Mouse (Mus musculus) spleen, adult 2 months (tissue): ENCODE measurements around the gene Spi1. TPM values are rescaled to one million over a fixed set of nuclear protein-coding genes. Genes with fewer than 3 reads are reported as not detected.
"Not testable (repeated sequence)": the region's sequence is repeated elsewhere in the genome, so short reads cannot be mapped to it uniquely, and the experiment has no call there.

Source experiments
- DNase-seq, 2 experiments: peaks; one replicate each; pipeline versions ENCODE4 v3.0.0 to v3.0.0-alpha.2; 2012 to 2021; ENCODE audit warnings: low spot score in 2 of 2, low read depth in 1 of 2
- H3K27ac ChIP-seq: fragments of 200-500 bp; 2 replicates; pipeline ENCODE4 v1.5.1; 2012; ENCODE audit warnings: low read length, inconsistent platforms; ENCODE audit not compliant: insufficient read depth
- H3K27me3 ChIP-seq: fragments of 200-500 bp; 2 replicates; pipeline ENCODE4 v1.6.1; 2012; ENCODE audit warnings: mild to moderate bottlenecking, moderate library complexity, low read length, inconsistent platforms; ENCODE audit not compliant: control insufficient read depth, insufficient read depth
- H3K36me3 ChIP-seq: fragments of 200-500 bp; 2 replicates; pipeline ENCODE4 v1.6.1; 2012; ENCODE audit warnings: mild to moderate bottlenecking, low read length, inconsistent platforms; ENCODE audit not compliant: control insufficient read depth, insufficient read depth
- H3K4me1 ChIP-seq: fragments of 200-500 bp; 2 replicates; pipeline ENCODE4 v1.6.1; 2011; ENCODE audit warnings: inconsistent platforms; ENCODE audit not compliant: control insufficient read depth, insufficient read depth, insufficient read length
- H3K4me3 ChIP-seq: fragments of 200-500 bp; 2 replicates; pipeline ENCODE4 v1.5.1; 2011; ENCODE audit warnings: mild to moderate bottlenecking, inconsistent platforms; ENCODE audit not compliant: insufficient read depth, insufficient read length; ENCODE audit errors: extremely low read depth
- CTCF ChIP-seq: fragments of 200-500 bp; IDR thresholded peaks from 2 replicates; pipeline ENCODE4 v1.5.1; 2011; ENCODE audit warnings: mild to moderate bottlenecking, inconsistent platforms; ENCODE audit not compliant: insufficient read depth, insufficient read length, insufficient replicate concordance; ENCODE audit errors: extremely low read depth
- POLR2A ChIP-seq: fragments of 200-500 bp; IDR thresholded peaks from 2 replicates; pipeline ENCODE4 v1.6.1; 2011; ENCODE audit warnings: low read depth, low read length, inconsistent platforms
- WGBS: fragments of 180-500 bp; shearing (Covaris S2); methylation state at CpG from one replicate; pipeline ENCODE4 v1.1.7; 2018; 5-methylcytosine and 5-hydroxymethylcytosine counted together
- polyA plus RNA-seq: library from polyadenylated mRNA; depleted of rRNA; stranded (reverse); fragments of >200 nt; gene quantifications from 2 replicates; pipeline ENCODE4 v1.2.3, GENCODE M21; 2012

Gene Spi1
- polyA plus RNA-seq, 1 experiment: 199 TPM

- Histone ChIP-seq H3K27ac (no peak overlapping the region), H3K27me3 (no peaks in the 10 kb centered on the region), H3K4me3 (no peak overlapping the region), H3K36me3 (peaks cover 22% of the 10 kb centered on the region), H3K4me1 (no peaks in the 10 kb centered on the region)
- DNase-seq: no peak
- WGBS: 94% methylated on average over 5 of the region's 5 CpGs
- TF ChIP-seq CTCF (no peak), POLR2A (no peak)
Measured at GRCm38 (mm10) chr2:91109807-91110385, 27.7 kb downstream of the Spi1 start.

- DNase-seq: no peak
- Histone ChIP-seq H3K4me3 (no peak overlapping the region), H3K36me3 (peaks cover 27% of the 10 kb centered on the region), H3K27ac (no peak overlapping the region), H3K4me1 (no peaks in the 10 kb centered on the region), H3K27me3 (no peaks in the 10 kb centered on the region)
- TF ChIP-seq CTCF (no peak), POLR2A (no peak)
- 89% methylated on average over 6 of the region's 6 CpGs for WGBS
Measured at GRCm38 (mm10) chr2:91110429-91110828, 28.2 kb downstream of the Spi1 start.

GRCm38 (mm10) chr2:91111832-91112231, 29.6 kb downstream of the Spi1 start:
- not testable (repeated sequence) for H3K27me3 ChIP-seq, H3K4me1 ChIP-seq, DNase-seq, H3K4me3 ChIP-seq, H3K27ac ChIP-seq
- H3K36me3 ChIP-seq: peaks cover 30% of the 10 kb centered on the region
- WGBS: 92% methylated on average over 3 of the region's 3 CpGs

- no peak overlapping the region for H3K27ac ChIP-seq
- no peaks in the 10 kb centered on the region for H3K27me3 ChIP-seq
- no peak for TF ChIP-seq POLR2A
- DNase-seq: no peak
- H3K36me3 ChIP-seq: peaks cover 30% of the 10 kb centered on the region
- 78% methylated on average over 4 of the region's 4 CpGs for WGBS
- no peak overlapping the region for H3K4me3 ChIP-seq
- H3K4me1 ChIP-seq: no peaks in the 10 kb centered on the region
Measured at GRCm38 (mm10) chr2:91112491-91112890, 30.3 kb downstream of the Spi1 start.

GRCm38 (mm10) chr2:91113334-91113733, 31.1 kb downstream of the Spi1 start:
- no peaks in the 10 kb centered on the region for H3K27me3 ChIP-seq
- no peak for DNase-seq
- H3K27ac ChIP-seq: no peak overlapping the region
- no peaks in the 10 kb centered on the region for H3K4me1 ChIP-seq
- 47% methylated on average over 10 of the region's 10 CpGs for WGBS
- TF ChIP-seq CTCF: no peak
- no peak for TF ChIP-seq POLR2A
- H3K4me3 ChIP-seq: no peak overlapping the region
- H3K36me3 ChIP-seq: peaks cover 30% of the 10 kb centered on the region

- H3K4me3 ChIP-seq: no peak overlapping the region
- peaks cover 30% of the 10 kb centered on the region for H3K36me3 ChIP-seq
- no peaks in the 10 kb centered on the region for H3K4me1 ChIP-seq
- H3K27me3 ChIP-seq: no peaks in the 10 kb centered on the region
- no peak overlapping the region for H3K27ac ChIP-seq
- 85% methylated on average over 6 of the region's 6 CpGs for WGBS
- no peak for DNase-seq
- no peak for TF ChIP-seq POLR2A
- TF ChIP-seq CTCF: no peak
Measured at GRCm38 (mm10) chr2:91113852-91114251, 31.7 kb downstream of the Spi1 start.

GRCm38 (mm10) chr2:91114781-91115577, 32.8 kb downstream of the Spi1 start:
- H3K27ac ChIP-seq: no peak overlapping the region
- no peaks in the 10 kb centered on the region for H3K27me3 ChIP-seq
- H3K36me3 ChIP-seq: peaks cover 26% of the 10 kb centered on the region
- H3K4me3 ChIP-seq: no peak overlapping the region
- no peaks in the 10 kb centered on the region for H3K4me1 ChIP-seq
- peak in 1 of 2 experiments; percentile 48 for DNase-seq
- TF ChIP-seq CTCF (peak; percentile 52; the same call in 1 of the 2 replicates), POLR2A (no peak)
- 82% methylated on average over 42 of the region's 42 CpGs for WGBS
